Mouse (Mus musculus): ENCODE measurements at regions not wholly inside any gene's neighbourhood (a gene's known extent, or its start where the extent isn't known, plus 50 kb on each side); places are given as distances from the start of the nearest gene placed in this dataset.

DNA sequence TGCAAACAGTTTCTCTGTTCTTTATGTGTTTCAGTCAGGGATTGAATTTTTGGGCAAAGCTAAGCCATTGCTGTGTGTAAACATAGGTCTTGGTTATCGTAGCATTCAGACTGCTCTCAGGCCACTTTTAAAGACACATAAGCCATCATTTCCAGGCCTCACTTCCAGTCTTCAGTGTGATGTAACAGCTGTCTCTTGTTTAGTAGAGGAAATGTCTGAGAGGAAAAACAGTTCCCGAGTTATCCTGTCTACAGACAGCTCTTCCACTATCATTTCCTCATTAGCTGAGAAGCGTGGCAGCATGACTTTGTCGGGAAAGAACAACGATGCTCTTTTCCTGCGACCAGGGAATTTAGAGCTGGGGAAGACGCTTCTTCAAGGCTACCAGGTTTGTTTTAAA lies 196.9 kb downstream of the Fam198b start:
- TF ChIP-seq HCFC1 (IDR thresholded peaks at IDR 0.05; ENCODE audit: borderline replicate concordance, insufficient read depth, low read length) (no peak), MAFK (IDR thresholded peaks at IDR 0.05; ENCODE audit: insufficient read depth, low read depth, low read length) (no peak), CHD2 (IDR thresholded peaks at IDR 0.05; ENCODE audit: low read depth, low read length) (no peak)
